Comparison of ENCODE assay signal across 8 mouse cellular contexts in the genomic region with DNA sequence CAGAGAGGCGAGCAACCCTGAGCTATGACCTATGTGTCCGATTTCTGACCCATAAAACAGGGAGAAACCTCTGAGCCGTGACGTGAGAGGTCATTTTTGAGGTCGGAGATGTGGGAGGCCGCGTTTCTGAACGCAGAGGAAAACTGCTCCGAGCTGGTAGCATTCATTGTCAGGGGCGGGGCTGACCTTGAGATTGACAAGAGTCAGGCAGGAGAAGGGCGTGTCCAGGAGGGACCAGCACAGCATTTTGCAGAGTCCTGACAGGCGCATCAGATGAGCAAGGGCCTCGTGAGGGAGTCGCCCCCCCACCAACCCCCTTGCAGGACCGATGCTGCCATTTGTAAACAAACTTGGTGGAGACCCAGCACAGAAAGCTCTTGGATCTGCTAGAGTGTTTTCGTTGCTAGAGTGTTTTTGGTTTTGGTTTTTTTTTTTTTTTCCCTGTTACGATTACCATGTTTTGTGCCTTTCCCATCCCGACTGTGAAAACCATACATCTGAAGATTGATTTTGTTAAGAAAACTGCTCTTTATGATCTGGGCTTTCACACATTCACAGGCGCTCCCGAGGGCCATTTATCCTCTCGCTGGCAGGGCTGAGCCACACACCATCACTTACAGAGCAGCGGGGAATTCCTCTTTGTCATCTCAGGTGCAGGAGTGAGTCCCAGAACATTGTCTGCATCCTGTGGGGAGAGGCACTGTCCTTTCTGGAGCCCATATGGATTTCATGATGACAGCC.
DNase-seq lines count a peak whose midpoint lies in the region; ATAC-seq and TF ChIP-seq lines count a peak whose summit lies in the region.

No protein-coding gene starts in this region.

- H3K4me3 ChIP-seq in liver, postnatal 0 days (ENCODE audit: low read depth, low read length), result no peak overlapping the region
- no peak overlapping the region for H3K4me3 ChIP-seq in hindbrain, embryonic 12.5 days
- H3K4me3 ChIP-seq in midbrain, embryonic 11.5 days (ENCODE audit: low read depth, low read length), result no peak overlapping the region

- H3K9me3 ChIP-seq in liver, postnatal 0 days (ENCODE audit: low read length), result no peaks in the 10 kb centered on the region
- H3K9me3 ChIP-seq in hindbrain, embryonic 12.5 days (replicated peaks), result no peaks in the 10 kb centered on the region; the same call in 1 of the 2 replicates
- no peaks in the 10 kb centered on the region for H3K9me3 ChIP-seq in midbrain, embryonic 11.5 days (ENCODE audit: control insufficient read depth, low read length)

- no peak overlapping the region for H3K27ac ChIP-seq in liver, postnatal 0 days (ENCODE audit: low read depth)
- peak overlapping the region; percentile 79 for H3K27ac ChIP-seq in hindbrain, embryonic 12.5 days
- H3K27ac ChIP-seq in midbrain, embryonic 11.5 days (ENCODE audit: low read depth, low read length), result no peak overlapping the region

- no peak overlapping the region for H3K4me2 ChIP-seq in liver, postnatal 0 days (ENCODE audit: low read depth, low read length)
- H3K4me2 ChIP-seq in hindbrain, embryonic 12.5 days (replicated peaks), result peak overlapping the region; percentile 21
- peak overlapping the region; percentile 23; the same call in 1 of the 2 replicates for H3K4me2 ChIP-seq in midbrain, embryonic 11.5 days

- ATAC-seq in liver, postnatal 0 days, result no peak
- 0 out of 2 replicates have a peak, but pooled peaks have one; percentile 20 for ATAC-seq in hindbrain, embryonic 12.5 days (ENCODE audit: low FRiP score)
- peak; percentile 48; the same call in 1 of the 2 replicates for ATAC-seq in midbrain, embryonic 11.5 days (ENCODE audit: low FRiP score)

- peak; percentile 11 for DNase-seq in liver
- DNase-seq in liver, postnatal 0 days, result no peak
- DNase-seq in adrenal gland, postnatal 36 days, result peak; percentile 57 to 62
- DNase-seq in midbrain, embryonic 11.5 days (ENCODE audit: low spot score, missing footprints), result peak; percentile 91
- no peak for DNase-seq in adipocyte (ENCODE audit: low spot score)
- DNase-seq in cerebellum, adult 8-10 months, result no peak
- DNase-seq in right cerebral cortex, postnatal 4 days, result no peak

- no peaks in the 10 kb centered on the region for H3K4me1 ChIP-seq in liver, postnatal 0 days (ENCODE audit: insufficient read depth)
- peaks cover 21% of the 10 kb centered on the region for H3K4me1 ChIP-seq in hindbrain, embryonic 12.5 days
- peaks cover 8% of the 10 kb centered on the region for H3K4me1 ChIP-seq in midbrain, embryonic 11.5 days (ENCODE audit: control insufficient read depth, insufficient read depth, low read length)

- no peak for TF ChIP-seq EP300 in liver, postnatal 0 days (IDR thresholded peaks at IDR 0.05; ENCODE audit: low read depth)

- no peaks in the 10 kb centered on the region for H3K27me3 ChIP-seq in liver, postnatal 0 days (ENCODE audit: insufficient read depth, low read length)
- H3K27me3 ChIP-seq in hindbrain, embryonic 12.5 days, result no peaks in the 10 kb centered on the region
- no peaks in the 10 kb centered on the region for H3K27me3 ChIP-seq in midbrain, embryonic 11.5 days (ENCODE audit: control insufficient read depth, insufficient read depth, low read length)

- no peak for TF ChIP-seq CTCF in liver, postnatal 0 days (IDR thresholded peaks at IDR 0.05; ENCODE audit: low read depth)

- no peak overlapping the region for H3K9ac ChIP-seq in liver, postnatal 0 days (replicated peaks)
- no peak overlapping the region for H3K9ac ChIP-seq in hindbrain, embryonic 12.5 days
- no peak overlapping the region for H3K9ac ChIP-seq in midbrain, embryonic 11.5 days (ENCODE audit: low read length)

- no peaks in the 10 kb centered on the region for H3K36me3 ChIP-seq in liver, postnatal 0 days (replicated peaks; ENCODE audit: insufficient read depth, low read length)
- no peaks in the 10 kb centered on the region for H3K36me3 ChIP-seq in hindbrain, embryonic 12.5 days
- H3K36me3 ChIP-seq in midbrain, embryonic 11.5 days (ENCODE audit: control insufficient read depth, insufficient read depth, low read length), result no peaks in the 10 kb centered on the region

- WGBS in liver, postnatal 0 days (ENCODE audit: insufficient replicate concordance), result 12% methylated on average over 22 of the region's 22 CpGs
- WGBS in hindbrain, embryonic 12.5 days, result 7% methylated on average over 22 of the region's 22 CpGs
- WGBS in midbrain, embryonic 11.5 days, result 16% methylated on average over 22 of the region's 22 CpGs

Comparison
In these comparisons a context has a peak if more than half of its experiments do, and no peak if none do; other contexts are left out.
1. DNase-seq: peak in liver (single experiment), adrenal gland, postnatal 36 days (2 of 2) and midbrain, embryonic 11.5 days (single experiment); none in liver, postnatal 0 days (single experiment), adipocyte (single experiment), cerebellum, adult 8-10 months (single experiment) and right cerebral cortex, postnatal 4 days (single experiment).